Mouse (Mus musculus) frontal cortex, postnatal 14 days (tissue): ENCODE measurements around the gene Irgc1.
"Not testable (repeated sequence)": the region's sequence is repeated elsewhere in the genome, so short reads cannot be mapped to it uniquely, and the experiment has no call there.

Source experiments
- DNase-seq, 2 experiments: peaks; one replicate each; pipeline ENCODE4 v3.0.0; 2022; ENCODE audit warnings: low spot score in 2 of 2

Gene Irgc1

DNA sequence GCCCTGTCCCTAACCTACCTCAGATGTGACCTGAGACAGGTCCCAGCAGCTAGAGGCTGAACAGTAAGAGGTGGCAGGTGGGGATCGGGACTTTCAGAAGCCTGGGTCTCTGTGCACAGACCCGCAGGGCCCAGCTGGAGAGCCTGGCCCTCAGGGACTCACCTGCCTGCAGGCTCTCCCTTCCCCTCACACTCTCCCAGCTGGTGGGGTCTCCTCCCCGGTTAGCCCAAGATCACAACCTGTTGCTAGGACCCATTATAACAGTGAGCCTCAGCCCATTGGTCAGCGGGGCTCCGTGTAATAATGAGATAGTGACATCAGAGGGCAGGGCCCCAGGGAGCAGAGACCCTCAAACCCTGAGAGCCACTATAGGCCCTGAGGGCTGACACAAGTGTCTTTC is 16.8 kb downstream of the Irgc1 start:
- no peak for DNase-seq

DNA sequence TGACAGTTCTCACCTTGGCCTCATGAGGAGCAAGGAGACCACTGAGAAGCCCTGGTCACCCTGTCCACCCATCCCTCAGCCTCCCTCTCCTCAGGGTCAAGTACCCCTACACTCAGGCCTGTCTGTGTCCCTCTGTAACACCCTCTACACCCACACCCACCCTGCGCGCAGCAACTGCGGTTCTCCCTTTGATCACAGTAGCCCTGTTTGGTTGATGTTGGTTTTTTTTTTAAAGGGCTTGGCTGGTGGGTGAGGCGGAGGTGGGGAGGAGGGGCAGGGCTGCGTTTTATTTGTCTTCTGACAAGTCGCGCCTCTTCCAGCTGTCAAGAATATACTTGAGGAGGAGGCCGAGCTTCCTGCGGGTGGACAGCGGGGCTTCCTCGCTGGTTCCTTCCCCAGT is 20.4 kb downstream of the Irgc1 start:
- DNase-seq = no peak

GRCm38 (mm10) chr7:24430551-24431345 is 21.3 kb downstream of the Irgc1 start:
- no peak for DNase-seq

DNA sequence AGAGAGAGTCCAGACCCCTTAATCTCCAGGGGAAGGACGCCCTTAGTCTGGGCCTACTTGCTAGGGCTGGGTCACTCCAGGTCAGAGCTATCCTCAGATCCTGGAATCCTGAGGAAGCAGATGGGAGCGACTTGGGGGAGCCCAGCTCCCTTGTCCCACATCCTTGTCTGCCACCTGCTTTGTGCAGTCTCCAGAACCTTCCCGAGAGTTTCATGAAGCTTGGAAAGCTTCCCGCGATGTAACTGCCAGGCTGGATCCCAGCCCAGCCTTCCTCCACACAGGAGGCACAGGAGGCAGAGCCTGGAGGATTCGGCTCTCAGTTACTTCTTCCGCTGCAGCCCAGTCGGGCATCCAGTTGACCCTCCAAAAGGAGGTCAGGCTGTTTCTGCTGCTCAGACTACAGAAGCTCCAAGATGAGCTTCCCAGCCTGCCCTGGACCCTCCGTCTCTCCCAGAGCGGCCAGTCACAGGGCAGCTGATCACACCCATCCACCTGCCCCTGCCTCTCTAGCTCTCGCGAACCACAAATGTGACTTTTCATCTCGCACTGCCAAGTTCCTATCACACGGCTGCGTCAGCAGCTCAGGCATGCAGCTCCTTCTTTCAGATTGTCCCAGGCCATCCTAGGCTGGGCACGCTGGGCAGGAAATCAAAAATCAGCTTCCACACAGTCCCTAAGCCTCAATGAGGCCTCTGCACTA is 22.5 kb downstream of the Irgc1 start:
- peak; percentile 62 to 79 for DNase-seq

- DNase-seq = no peak
These were observed 23.4 kb downstream of the Irgc1 start for GRCm38 (mm10) chr7:24428725-24429124.

DNA sequence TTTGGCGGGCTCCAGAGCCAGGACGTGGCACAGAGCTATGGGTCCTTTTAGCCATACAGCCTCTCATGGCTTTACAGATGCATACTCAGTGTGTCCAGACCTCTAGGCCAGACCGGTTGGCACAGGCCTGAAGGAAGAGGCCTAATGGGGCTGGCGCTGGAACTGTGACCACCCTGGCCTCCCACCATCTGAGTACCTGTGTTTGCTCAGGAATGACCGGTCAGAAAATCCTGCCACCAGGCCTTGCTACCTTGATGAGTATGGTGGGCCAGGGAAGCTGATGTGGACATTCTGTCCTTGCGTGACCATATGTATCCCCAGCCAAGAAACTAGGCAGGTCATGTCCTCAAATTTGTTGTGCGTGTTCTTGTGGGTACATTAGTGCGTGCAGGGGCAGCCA is 24.9 kb downstream of the Irgc1 start:
- DNase-seq = no peak

DNA sequence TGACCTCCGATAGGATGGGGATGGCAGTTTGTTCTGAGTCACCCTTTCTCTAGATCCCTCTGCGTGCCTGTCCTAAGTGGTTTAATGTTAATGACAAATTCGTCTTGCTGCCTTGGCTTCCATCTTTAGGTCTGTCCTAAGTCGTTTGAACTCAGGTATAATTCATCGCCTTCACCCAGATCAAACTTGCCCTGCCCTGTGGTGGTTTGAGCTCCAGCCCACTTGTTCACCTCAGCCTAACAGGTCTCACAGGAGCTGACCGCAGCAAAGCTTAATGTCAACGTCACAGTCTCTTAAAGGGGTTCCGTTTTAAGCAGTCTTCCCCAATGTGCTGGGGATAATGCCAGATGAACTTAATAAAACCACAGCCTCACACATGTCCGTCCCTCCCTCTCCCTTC is 26.2 kb downstream of the Irgc1 start:
- DNase-seq = no peak

- DNase-seq = no peak
These were observed 28.0 kb downstream of the Irgc1 start for GRCm38 (mm10) chr7:24423956-24424732.

GRCm38 (mm10) chr7:24423107-24423763 is 28.9 kb downstream of the Irgc1 start:
- DNase-seq = no peak

DNA sequence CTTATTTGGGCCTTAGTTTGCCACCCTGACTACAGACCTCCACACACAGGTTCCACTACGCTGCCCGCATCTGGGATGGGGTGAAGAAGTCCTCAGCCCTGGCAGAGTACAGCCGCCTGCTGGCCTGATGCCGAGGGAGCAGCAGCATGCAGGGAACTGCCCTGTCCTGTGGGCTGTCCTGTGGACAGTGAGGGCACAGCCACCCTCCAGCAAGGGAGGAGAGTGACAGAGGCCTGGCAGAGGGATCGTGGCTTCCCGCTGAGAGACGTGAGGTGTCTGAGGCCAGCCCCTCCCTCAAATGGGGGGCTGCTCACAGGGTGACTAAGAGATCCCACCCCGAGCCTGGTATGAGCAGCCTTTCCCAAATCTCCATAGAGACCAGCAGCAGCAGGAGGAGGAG is 29.8 kb downstream of the Irgc1 start:
- no peak for DNase-seq

DNA sequence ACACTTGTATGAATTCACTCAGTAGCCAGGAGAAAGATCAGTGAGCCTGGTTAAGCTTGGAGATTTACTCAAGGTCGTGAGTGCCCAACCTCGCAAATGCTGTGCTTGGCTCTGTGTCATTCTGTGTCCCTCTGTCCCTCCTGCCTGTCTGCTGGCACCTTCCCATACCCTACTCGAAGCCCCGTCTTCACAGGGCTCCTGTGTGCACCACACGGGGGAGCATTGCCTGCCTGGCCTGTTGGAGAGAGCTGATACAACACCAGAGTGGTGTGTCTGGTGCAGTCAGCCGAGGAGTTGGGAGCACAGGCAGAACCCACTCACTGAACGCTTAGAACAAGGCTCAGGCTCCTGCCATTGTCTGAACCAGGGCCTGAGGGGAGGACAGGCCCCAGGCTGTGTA is 30.4 kb downstream of the Irgc1 start:
- no peak for DNase-seq

DNA sequence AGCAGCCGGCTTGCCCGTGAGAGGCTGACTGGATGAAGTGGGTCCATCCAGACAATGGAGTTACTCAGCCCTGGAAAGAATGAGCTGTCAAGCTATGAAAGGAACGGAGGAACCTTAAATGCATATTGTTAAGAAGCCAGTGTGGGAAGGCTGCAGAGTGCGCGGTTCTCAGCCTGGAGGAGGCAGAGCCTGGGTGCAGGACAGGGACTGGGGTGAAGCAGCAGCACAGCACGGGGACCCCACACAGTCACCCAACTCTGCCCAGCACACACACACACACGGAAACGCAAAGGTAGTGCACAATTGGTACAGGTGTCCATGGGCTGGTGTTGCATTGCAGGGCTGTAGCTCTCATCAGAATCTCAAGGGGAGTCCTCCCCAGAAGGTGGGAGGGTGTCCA is 32.5 kb downstream of the Irgc1 start:
- no peak for DNase-seq

DNA sequence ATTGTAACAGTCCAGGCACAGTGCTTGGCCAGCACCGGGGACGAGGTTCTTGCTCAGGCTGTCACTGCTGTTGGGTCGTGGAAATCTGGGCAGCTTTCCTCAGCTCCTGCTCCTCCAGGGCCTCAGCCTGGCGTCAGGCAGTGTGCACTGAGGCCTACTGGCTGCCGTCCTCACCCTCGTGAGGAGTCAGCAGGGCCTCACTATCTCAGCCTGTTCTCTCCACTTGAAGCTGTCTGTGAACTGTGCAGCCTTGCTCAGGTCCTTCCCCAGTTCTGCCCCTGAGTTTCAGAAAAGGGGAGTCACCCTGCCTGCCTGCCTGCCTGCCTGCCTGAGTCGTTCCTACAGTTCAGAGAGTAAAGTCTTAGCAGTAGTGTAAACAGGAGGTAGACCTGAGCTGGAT is 36.8 kb downstream of the Irgc1 start:
- no peak for DNase-seq

GRCm38 (mm10) chr7:24413630-24414029 is 38.5 kb downstream of the Irgc1 start:
- DNase-seq = no peak

DNA sequence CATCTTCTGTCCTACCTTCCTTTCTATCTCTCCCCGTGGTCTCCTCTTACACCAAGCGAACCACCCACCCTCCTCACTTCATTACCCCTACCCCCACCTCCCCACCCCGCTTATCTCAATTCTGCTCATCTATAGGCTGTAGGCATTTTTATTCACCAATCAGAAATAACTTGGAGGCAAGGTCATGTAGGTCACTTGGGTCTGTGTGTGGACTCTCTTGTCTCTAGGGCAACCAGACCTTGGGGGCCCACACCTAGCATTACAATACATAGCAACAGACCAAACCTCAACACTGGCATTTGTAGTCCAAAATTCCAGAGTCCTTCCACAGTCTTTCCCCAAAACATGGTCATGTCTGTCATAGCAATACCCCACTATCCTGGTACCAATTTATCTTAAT is 41.3 kb downstream of the Irgc1 start:
- DNase-seq = no peak

DNA sequence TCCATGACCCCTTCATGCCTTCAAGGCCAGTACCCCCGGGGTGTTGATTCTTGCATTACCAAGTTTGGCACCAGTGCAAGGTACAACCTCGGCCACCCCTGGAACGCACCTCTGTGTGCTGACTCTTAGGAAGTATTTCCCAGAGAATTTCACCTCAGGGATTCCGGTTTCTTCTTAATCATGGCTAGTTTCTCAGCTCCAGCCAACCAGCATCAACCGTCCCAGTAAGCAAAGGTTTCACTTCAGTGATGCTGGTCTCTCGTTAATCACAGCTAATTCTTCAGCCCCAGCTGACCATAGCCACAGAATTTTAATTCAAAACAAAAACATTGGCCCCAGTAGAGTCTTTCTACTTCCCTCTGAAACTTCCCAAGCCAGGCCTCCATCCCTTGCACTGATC is 42.0 kb downstream of the Irgc1 start:
- no peak for DNase-seq

- DNase-seq = no peak
These were observed 43.9 kb downstream of the Irgc1 start for GRCm38 (mm10) chr7:24408186-24408585.

DNA sequence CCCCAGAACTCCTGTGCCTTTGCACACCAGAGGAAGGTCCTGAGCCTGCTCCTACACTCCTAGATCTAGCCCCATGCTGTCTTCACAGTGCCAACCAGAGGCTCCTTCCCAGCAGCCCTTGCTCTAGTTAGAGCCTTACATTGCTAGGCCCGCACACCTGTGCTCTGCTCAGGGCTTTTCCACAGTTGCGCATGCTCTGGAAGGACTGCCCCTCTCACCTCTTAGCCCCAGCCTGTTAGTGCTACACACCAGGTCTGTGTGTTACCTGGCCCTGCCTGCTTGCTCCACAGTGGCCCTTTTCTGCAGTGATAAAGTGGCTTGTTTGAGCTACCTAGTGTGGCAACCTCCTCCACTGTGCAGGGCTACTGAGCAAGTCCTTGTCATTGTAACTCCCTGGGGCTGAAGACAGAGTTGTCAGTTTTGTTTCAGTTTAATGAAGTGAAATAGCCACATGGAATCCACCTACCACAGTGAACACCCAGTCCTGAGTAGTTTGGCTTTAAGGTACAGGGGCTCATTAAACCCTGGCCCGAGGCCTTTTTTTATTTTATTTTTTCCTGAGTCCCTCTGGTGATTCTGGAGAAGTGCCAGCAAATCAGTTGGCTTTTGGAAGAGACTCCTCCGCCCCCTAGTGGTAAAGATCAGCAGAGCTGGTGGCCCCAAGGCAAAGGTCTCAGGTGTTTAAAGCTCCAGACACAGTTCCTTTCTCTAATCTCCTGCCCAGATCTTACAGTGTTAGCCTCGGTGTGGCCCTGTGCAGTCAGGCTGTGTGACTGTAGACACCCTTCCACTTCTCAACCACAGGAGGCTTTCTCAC is 45.4 kb downstream of the Irgc1 start:
- DNase-seq = peak in 1 of 2 experiments; percentile 53

DNA sequence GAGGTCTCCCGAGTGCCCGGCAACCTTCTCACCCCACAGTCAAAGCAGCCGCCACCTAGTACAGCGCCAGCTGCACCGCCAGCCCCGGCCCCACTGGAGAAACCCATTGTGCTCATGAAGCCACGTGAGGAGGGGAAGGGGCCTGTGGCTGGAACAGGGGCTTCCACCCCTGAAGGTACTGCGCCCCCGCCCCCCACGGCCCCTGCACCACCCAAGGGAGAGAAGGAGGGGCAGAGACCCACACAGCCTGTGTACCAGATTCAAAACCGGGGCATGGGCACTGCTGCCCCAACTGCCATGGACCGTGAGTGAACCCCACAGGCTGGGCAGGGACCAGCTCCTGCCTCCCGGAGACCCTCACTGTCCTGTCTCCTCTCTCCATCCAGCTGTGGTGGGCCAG is 46.4 kb downstream of the Irgc1 start:
- DNase-seq = no peak

DNA sequence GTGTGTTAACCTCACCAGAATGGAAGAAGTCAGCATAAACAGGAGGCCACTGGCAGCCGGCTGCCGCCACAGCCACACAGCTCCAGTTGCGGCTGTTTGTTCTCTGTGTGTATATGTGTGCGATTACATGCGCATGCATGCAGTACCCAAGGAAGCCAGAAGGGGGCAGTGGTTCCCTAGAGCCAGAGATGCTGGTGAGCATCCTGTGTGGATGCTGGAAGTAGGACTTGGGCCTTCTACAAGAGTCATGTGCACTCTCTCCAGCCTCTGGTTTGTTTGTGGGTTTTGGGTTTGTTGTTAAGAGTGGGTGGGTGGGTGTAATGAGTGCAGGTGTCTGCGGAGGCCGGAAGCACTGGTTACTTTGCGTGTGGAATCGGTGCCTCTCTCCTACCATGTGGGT is 49.2 kb downstream of the Irgc1 start:
- no peak for DNase-seq

- not testable (repeated sequence) for DNase-seq
These were observed 51.6 kb downstream of the Irgc1 start for GRCm38 (mm10) chr7:24400489-24400888.
